In genomic region chr8:120440739-120441138, GRCm38 (mm10) we compare ENCODE assay signal across 12 mouse cellular contexts.
DNase-seq lines count a peak whose midpoint lies in the region; ATAC-seq and TF ChIP-seq lines count a peak whose summit lies in the region.
"Had no signal": no experiment of that assay in that cellular context is flagged by ENCODE, and none has a peak within 500 bp of the region (broad histone marks: within the 10 kb centered on the region; RNA-seq: fewer than 3 reads in every experiment).

No protein-coding gene starts in this region.

- H3K27ac ChIP-seq in left cerebral cortex, adult 2 months = peak overlapping the region; percentile 72
- no peak overlapping the region for H3K27ac ChIP-seq in forebrain, postnatal 0 days (ENCODE audit: low read depth, low read length)
- H3K27ac ChIP-seq in limb, embryonic 10.5 days = peak overlapping the region; percentile 22; the same call in 1 of the 2 replicates
- no peak overlapping the region for H3K27ac ChIP-seq in liver, postnatal 0 days (ENCODE audit: low read depth)
- H3K27ac ChIP-seq: liver, embryonic 12.5 days; macrophage; stomach, embryonic 15.5 days had no signal

- H3K27me3 ChIP-seq in forebrain, postnatal 0 days (ENCODE audit: insufficient read depth, low read length) = no peaks in the 10 kb centered on the region
- H3K27me3 ChIP-seq in limb, embryonic 10.5 days (ENCODE audit: low read depth, poor library complexity, severe bottlenecking) = peaks cover 82% of the 10 kb centered on the region
- H3K27me3 ChIP-seq in liver, postnatal 0 days (ENCODE audit: insufficient read depth, low read length) = no peaks in the 10 kb centered on the region
- H3K27me3 ChIP-seq: stomach, embryonic 15.5 days had no signal

- no peaks in the 10 kb centered on the region; the same call in 1 of the 2 replicates for H3K36me3 ChIP-seq in forebrain, postnatal 0 days (ENCODE audit: insufficient read depth)
- H3K36me3 ChIP-seq in limb, embryonic 10.5 days = no peaks in the 10 kb centered on the region
- H3K36me3 ChIP-seq in liver, postnatal 0 days (replicated peaks; ENCODE audit: insufficient read depth, low read length) = no peaks in the 10 kb centered on the region
- H3K36me3 ChIP-seq: liver, embryonic 12.5 days; stomach, embryonic 15.5 days had no signal

- DNase-seq in left cerebral cortex, adult 2 months (ENCODE audit: extremely low spot score in 1 of 2, low spot score in 2 of 2) = peak; percentile 60 to 70
- no peak for DNase-seq in left cerebral cortex, adult 11 months (ENCODE audit: low spot score)
- DNase-seq in forebrain, postnatal 0 days = peak; percentile 50
- no peak for DNase-seq in limb, embryonic 10.5 days (ENCODE audit: low spot score)
- DNase-seq in right cerebral cortex, postnatal 25 days = peak; percentile 63
- DNase-seq in heart, postnatal 14 days = no peak
- DNase-seq in spleen, postnatal 36 days (ENCODE audit: low spot score in 2 of 2) = no peak
- DNase-seq in liver, postnatal 0 days = no peak
- DNase-seq: heart, postnatal 10 days had no signal

- 59% methylated on average over 12 of the region's 12 CpGs for WGBS in forebrain, postnatal 0 days
- WGBS in limb, embryonic 10.5 days = 78% methylated on average over 12 of the region's 12 CpGs
- 84% methylated on average over 12 of the region's 12 CpGs for WGBS in liver, postnatal 0 days (ENCODE audit: insufficient replicate concordance)

- no peak overlapping the region for H3K4me3 ChIP-seq in left cerebral cortex, adult 2 months
- no peak overlapping the region for H3K4me3 ChIP-seq in forebrain, postnatal 0 days (ENCODE audit: low read depth, low read length)
- H3K4me3 ChIP-seq in limb, embryonic 10.5 days = no peak overlapping the region
- no peak overlapping the region for H3K4me3 ChIP-seq in liver, postnatal 0 days (ENCODE audit: low read depth, low read length)
- H3K4me3 ChIP-seq: liver, embryonic 12.5 days; stomach, embryonic 15.5 days had no signal

- ATAC-seq in forebrain, postnatal 0 days = 0 out of 2 replicates have a peak, but pooled peaks have one; percentile 5
- ATAC-seq in liver, postnatal 0 days = no peak
- ATAC-seq: liver, embryonic 12.5 days had no signal

- peak overlapping the region; percentile 15; the same call in 1 of the 2 replicates for H3K4me2 ChIP-seq in forebrain, postnatal 0 days (ENCODE audit: low read depth)
- no peak overlapping the region for H3K4me2 ChIP-seq in liver, postnatal 0 days (ENCODE audit: low read depth, low read length)
- H3K4me2 ChIP-seq: liver, embryonic 12.5 days; stomach, embryonic 15.5 days had no signal

- H3K9ac ChIP-seq in forebrain, postnatal 0 days = 0 out of 2 replicates have a peak overlapping the region, but pooled peaks have one; percentile 14
- H3K9ac ChIP-seq in liver, postnatal 0 days (replicated peaks) = no peak overlapping the region
- H3K9ac ChIP-seq: liver, embryonic 12.5 days; stomach, embryonic 15.5 days had no signal

- intact Hi-C loops in left cerebral cortex, adult 2 months (cut with DNase I) = no loop called here
- intact Hi-C loops in heart, postnatal 14 days (cut with DNase I) = no loop called here

- TF ChIP-seq EP300 in liver, postnatal 0 days (IDR thresholded peaks at IDR 0.05; ENCODE audit: low read depth) = no peak

- H3K4me1 ChIP-seq in forebrain, postnatal 0 days (ENCODE audit: insufficient read depth) = peaks cover 27% of the 10 kb centered on the region
- peaks cover 89% of the 10 kb centered on the region for H3K4me1 ChIP-seq in limb, embryonic 10.5 days
- H3K4me1 ChIP-seq in liver, postnatal 0 days (ENCODE audit: insufficient read depth) = peaks cover 47% of the 10 kb centered on the region

- H3K9me3 ChIP-seq in forebrain, postnatal 0 days (ENCODE audit: low read length) = no peaks in the 10 kb centered on the region
- H3K9me3 ChIP-seq in limb, embryonic 10.5 days (replicated peaks) = no peaks in the 10 kb centered on the region
- no peaks in the 10 kb centered on the region for H3K9me3 ChIP-seq in liver, postnatal 0 days (ENCODE audit: low read length)
- H3K9me3 ChIP-seq: liver, embryonic 12.5 days; stomach, embryonic 15.5 days had no signal

- no peak for TF ChIP-seq CTCF in left cerebral cortex, adult 2 months (IDR thresholded peaks at IDR 0.05)
- 0 out of 2 replicates have a peak, but pooled peaks have one; percentile 8 for TF ChIP-seq CTCF in forebrain, postnatal 0 days (IDR thresholded peaks at IDR 0.05; ENCODE audit: low read depth)
- TF ChIP-seq CTCF in liver, postnatal 0 days (IDR thresholded peaks at IDR 0.05; ENCODE audit: low read depth) = no peak

Comparison
In these comparisons a context has a peak if more than half of its experiments do, and no peak if none do; other contexts are left out.
1. DNase-seq: peak in left cerebral cortex, adult 2 months (2 of 2), forebrain, postnatal 0 days (single experiment) and right cerebral cortex, postnatal 25 days (single experiment); none in left cerebral cortex, adult 11 months (single experiment), limb, embryonic 10.5 days (single experiment), heart, postnatal 14 days (0 of 2), spleen, postnatal 36 days (0 of 2) and liver, postnatal 0 days (single experiment).
2. H3K27ac ChIP-seq: peak in left cerebral cortex, adult 2 months (single experiment) and limb, embryonic 10.5 days (single experiment); none in forebrain, postnatal 0 days (single experiment) and liver, postnatal 0 days (single experiment).